Mouse (Mus musculus) thymus, adult 2 months (tissue): ENCODE results near the gene Ank3. TPM values are rescaled to one million over a fixed set of nuclear protein-coding genes. Genes with fewer than 3 reads are reported as not detected.
A peak's percentile ranks its signal among the peaks of the same experiment; 100 is the strongest.
"Not testable (repeated sequence)": the region's sequence is repeated elsewhere in the genome, so short reads cannot be mapped to it uniquely, and the experiment has no call there.

Source experiments
- DNase-seq: peaks from one replicate; pipeline ENCODE4 v3.0.0; 2021
- H3K27ac ChIP-seq: fragments of 200-500 bp; 2 replicates; pipeline ENCODE4 v1.5.1; 2012; ENCODE audit warnings: low read length, control low read depth; ENCODE audit not compliant: control insufficient read depth, insufficient read depth
- H3K27me3 ChIP-seq: fragments of 200-500 bp; 2 replicates; pipeline ENCODE4 v1.6.1; 2012; ENCODE audit warnings: mild to moderate bottlenecking, low read length, moderate library complexity, mixed read lengths; ENCODE audit not compliant: control insufficient read depth, insufficient read depth
- H3K36me3 ChIP-seq: fragments of 200-500 bp; 2 replicates; pipeline ENCODE4 v1.6.1; 2012; ENCODE audit warnings: mild to moderate bottlenecking, low read length, moderate library complexity; ENCODE audit not compliant: control insufficient read depth, insufficient read depth
- H3K4me1 ChIP-seq: fragments of 200-500 bp; replicated peaks from 2 replicates; pipeline ENCODE4 v1.6.1; 2012; ENCODE audit warnings: low read length; ENCODE audit not compliant: control insufficient read depth, insufficient read depth
- H3K4me3 ChIP-seq: fragments of 200-500 bp; 2 replicates; pipeline ENCODE4 v1.5.1; 2012; ENCODE audit warnings: mild to moderate bottlenecking, low read length, control low read depth, moderate library complexity; ENCODE audit not compliant: control insufficient read depth, insufficient read depth
- CTCF ChIP-seq: fragments of 200-500 bp; IDR thresholded peaks from 2 replicates; pipeline ENCODE4 v1.5.1; 2012; ENCODE audit warnings: mild to moderate bottlenecking, control low read depth, low read length, moderate library complexity, borderline replicate concordance; ENCODE audit not compliant: control insufficient read depth, poor library complexity, insufficient read depth; ENCODE audit errors: extremely low read depth
- POLR2A ChIP-seq: fragments of 200-500 bp; IDR thresholded peaks from 2 replicates; pipeline ENCODE4 v1.6.1; 2012; ENCODE audit warnings: mild to moderate bottlenecking, low read length, control low read depth, moderate library complexity; ENCODE audit not compliant: control insufficient read depth, poor library complexity, insufficient read depth; ENCODE audit errors: extremely low read depth
- WGBS: fragments of 180-500 bp; shearing (Covaris S2); methylation state at CpG from one replicate; pipeline ENCODE4 v1.1.7; 2018; 5-methylcytosine and 5-hydroxymethylcytosine counted together
- polyA plus RNA-seq: library from polyadenylated mRNA; depleted of rRNA; stranded (reverse); fragments of >200 nt; gene quantifications from 2 replicates; pipeline ENCODE4 v1.2.3, GENCODE M21; 2012; rRNA removed

Ank3 gene
- 4.2 and 5.6 TPM in 2 replicates for polyA plus RNA-seq

GRCm38 (mm10) chr10:69398763-69399590 is at the start of gene Ank3:
TSS of gene Ank3 (plus strand) at chr10:69398773.
- no peaks in the 10 kb centered on the region for H3K36me3 ChIP-seq
- H3K27me3 ChIP-seq: peaks cover 12% of the 10 kb centered on the region
- DNase-seq: peak; percentile 4
- WGBS: 2% methylated on average over 77 of the region's 77 CpGs
- H3K4me3 ChIP-seq: peak within 1 kb of the TSS; percentile 24
- no peak within 1 kb of the TSS for H3K27ac ChIP-seq
- TF ChIP-seq CTCF (no peak), POLR2A (no peak)
- H3K4me1 ChIP-seq: no peaks in the 10 kb centered on the region

GRCm38 (mm10) chr10:69351071-69351841 is 47.3 kb upstream of the Ank3 start:
- peaks cover 37% of the 10 kb centered on the region for H3K36me3 ChIP-seq
- peak overlapping the region; percentile 40 for H3K4me3 ChIP-seq
- H3K27me3 ChIP-seq: no peaks in the 10 kb centered on the region
- TF ChIP-seq CTCF: no peak
- TF ChIP-seq POLR2A: no peak
- WGBS: 13% methylated on average over 12 of the region's 12 CpGs
- H3K4me1 ChIP-seq: peaks cover 21% of the 10 kb centered on the region
- no peak overlapping the region for H3K27ac ChIP-seq
- DNase-seq: no peak

- TF ChIP-seq POLR2A (no peak), CTCF (no peak)
- WGBS: 1% methylated on average over 11 of the region's 11 CpGs
- DNase-seq: peak; percentile 4
- H3K27me3 ChIP-seq: no peaks in the 10 kb centered on the region
- peaks cover 32% of the 10 kb centered on the region for H3K36me3 ChIP-seq
- H3K27ac ChIP-seq: peak overlapping the region; percentile 36; the same call in 1 of the 2 replicates
- H3K4me1 ChIP-seq: peaks cover 21% of the 10 kb centered on the region
- H3K4me3 ChIP-seq: peak overlapping the region; percentile 97
Measured at GRCm38 (mm10) chr10:69351842-69352211, 46.7 kb upstream of the Ank3 start.

DNA sequence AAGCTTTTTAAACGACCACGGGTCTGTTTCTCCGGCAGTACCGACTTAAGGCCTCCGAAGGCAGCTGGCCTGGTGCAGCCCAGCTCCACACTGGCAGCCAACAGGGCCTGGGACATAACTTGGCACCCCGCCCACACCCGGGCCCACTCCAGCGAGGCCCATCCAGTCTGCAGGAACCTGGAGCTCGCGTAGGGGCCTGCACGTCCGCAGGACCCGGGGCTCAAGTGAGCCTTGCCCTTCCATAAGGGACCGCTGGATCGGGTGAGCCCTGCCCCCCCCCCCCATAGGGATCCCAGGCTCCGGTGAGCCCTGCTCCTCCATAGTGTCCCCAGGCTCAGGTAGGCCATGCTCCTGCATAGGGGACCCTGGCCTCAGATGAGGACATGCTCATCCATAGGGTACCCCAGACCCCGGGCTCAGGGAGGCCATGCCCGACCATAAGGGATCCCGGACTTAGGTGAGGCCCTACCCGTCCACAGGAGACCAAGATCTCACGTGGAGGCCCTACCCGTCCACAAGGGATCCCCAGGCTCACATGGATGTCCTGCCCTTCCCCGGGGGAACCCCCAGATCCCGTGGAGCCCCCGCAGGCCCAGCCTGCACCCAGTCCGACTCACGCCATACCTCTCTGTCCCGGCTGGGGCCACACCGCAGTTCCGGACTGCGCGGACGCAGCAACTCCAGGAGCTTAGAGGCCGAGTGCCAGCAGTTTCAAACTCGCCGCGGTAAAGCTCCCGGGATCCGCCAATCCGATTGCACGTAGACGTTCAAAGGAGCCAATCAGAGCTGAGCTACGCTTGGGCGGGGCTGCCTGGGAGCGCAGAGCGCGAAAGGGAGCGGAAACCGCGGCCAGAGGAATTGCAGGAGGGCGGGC is 46.1 kb upstream of the Ank3 start, which contains the start of gene Cdk1:
Cdk1 (minus strand) TSS at position 727 of the 874 bp plus-strand sequence.
- H3K4me1 ChIP-seq: peaks cover 21% of the 10 kb centered on the region
- under 1% methylated on average over 51 of the region's 51 CpGs for WGBS
- peak; percentile 94 for DNase-seq
- H3K4me3 ChIP-seq: peak within 1 kb of the TSS; percentile 97
- no peaks in the 10 kb centered on the region for H3K27me3 ChIP-seq
- H3K36me3 ChIP-seq: peaks cover 26% of the 10 kb centered on the region
- H3K27ac ChIP-seq: peak within 1 kb of the TSS; percentile 36; the same call in 1 of the 2 replicates
- TF ChIP-seq CTCF: no peak
- TF ChIP-seq POLR2A: peak; percentile 71; the same call in 1 of the 2 replicates

DNA sequence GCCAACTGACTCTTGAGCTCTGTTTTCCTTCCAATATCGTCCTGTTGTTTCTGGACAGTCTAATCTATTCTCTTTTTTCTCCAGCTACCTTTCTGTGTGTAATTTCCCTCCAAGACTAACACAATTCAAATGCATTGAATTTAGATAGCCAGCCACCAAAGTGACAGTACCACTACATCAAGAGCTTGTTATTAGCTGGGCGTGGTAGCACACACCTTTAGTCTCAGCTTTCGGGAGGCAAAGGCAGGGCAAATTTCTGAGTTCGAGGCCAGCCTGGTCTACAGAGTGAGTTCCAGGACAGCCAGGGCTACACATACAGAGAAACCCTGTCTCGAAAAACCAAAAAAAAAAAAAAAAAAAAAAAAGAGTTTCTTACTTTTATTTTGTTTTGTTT is 45.5 kb upstream of the Ank3 start:
- H3K27me3 ChIP-seq, H3K27ac ChIP-seq, DNase-seq: not testable (repeated sequence)
- 0 out of 2 replicates have a peak, but pooled peaks have one; percentile 6 for TF ChIP-seq POLR2A
- H3K4me3 ChIP-seq: peak overlapping the region; percentile 15
- 20% methylated on average over 5 of the region's 5 CpGs for WGBS
- peaks cover 21% of the 10 kb centered on the region for H3K4me1 ChIP-seq
- peaks cover 24% of the 10 kb centered on the region for H3K36me3 ChIP-seq

DNA sequence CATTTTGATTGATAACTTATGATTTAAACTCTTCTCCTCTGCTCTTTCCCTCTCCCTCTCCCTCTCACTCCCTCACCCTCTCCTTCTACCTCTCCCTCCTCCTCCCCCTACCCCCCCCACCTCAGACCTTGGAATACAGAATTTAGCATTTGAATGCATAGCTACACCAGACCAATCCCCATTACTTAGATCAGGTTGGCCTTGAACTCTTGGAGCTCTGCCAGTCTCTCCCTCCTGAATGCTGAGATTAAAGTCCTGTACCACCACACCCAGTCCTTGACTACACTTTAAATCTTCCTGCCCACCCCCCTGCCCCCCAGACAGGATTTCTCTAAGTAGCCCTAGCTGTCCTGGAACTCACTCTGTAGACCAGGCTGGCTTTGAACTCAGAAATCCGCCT is 38.9 kb upstream of the Ank3 start:
- no peak overlapping the region for H3K27ac ChIP-seq
- H3K4me3 ChIP-seq: no peak overlapping the region
- whole genome bisulfite sequencing: 97% methylated on average over 1 of the region's 1 CpGs
- no peaks in the 10 kb centered on the region for H3K27me3 ChIP-seq
- no peak for DNase-seq
- H3K36me3 ChIP-seq: no peaks in the 10 kb centered on the region
- TF ChIP-seq CTCF (no peak), POLR2A (no peak)
- H3K4me1 ChIP-seq: no peaks in the 10 kb centered on the region
